Mouse (Mus musculus): ENCODE measurements around the gene Pum2. TPM values are rescaled to one million over a fixed set of nuclear protein-coding genes. Genes with fewer than 3 reads are reported as not detected.

The Pum2 gene
- 14.5 TPM for polyA plus RNA-seq (2017; shearing (Covaris generic))

GRCm38 (mm10) chr12:8673974-8674306 lies at the start of gene Pum2:
TSS of gene Pum2 (plus strand) at chr12:8674134.

GRCm38 (mm10) chr12:8770946-8771843 lies 97.3 kb downstream of the Pum2 start, which contains the start of gene Sdc1:
TSS of gene Sdc1 (plus strand) at chr12:8771323.

Other genes with a start within 250 kb of the Pum2 start
- 17.5 TPM for gene Rhob, start 174.1 kb upstream of the Pum2 start, polyA plus RNA-seq (2017; shearing (Covaris generic))
- not detected for gene Slc7a15, start 75.1 kb upstream of the Pum2 start, polyA plus RNA-seq (2017; shearing (Covaris generic))
- 0.45 TPM for gene Sdc1, start 97.2 kb downstream of the Pum2 start, polyA plus RNA-seq (2017; shearing (Covaris generic))
- gene Laptm4a, start 247.5 kb downstream of the Pum2 start, polyA plus RNA-seq (2017; shearing (Covaris generic)), result 103 TPM